Mouse (Mus musculus): ENCODE data around the gene H1foo. TPM values are rescaled to one million over a fixed set of nuclear protein-coding genes. Genes with fewer than 3 reads are reported as not detected.

Gene H1foo
- total RNA-seq, 2 experiments from 2014 or later, result not detected

DNA sequence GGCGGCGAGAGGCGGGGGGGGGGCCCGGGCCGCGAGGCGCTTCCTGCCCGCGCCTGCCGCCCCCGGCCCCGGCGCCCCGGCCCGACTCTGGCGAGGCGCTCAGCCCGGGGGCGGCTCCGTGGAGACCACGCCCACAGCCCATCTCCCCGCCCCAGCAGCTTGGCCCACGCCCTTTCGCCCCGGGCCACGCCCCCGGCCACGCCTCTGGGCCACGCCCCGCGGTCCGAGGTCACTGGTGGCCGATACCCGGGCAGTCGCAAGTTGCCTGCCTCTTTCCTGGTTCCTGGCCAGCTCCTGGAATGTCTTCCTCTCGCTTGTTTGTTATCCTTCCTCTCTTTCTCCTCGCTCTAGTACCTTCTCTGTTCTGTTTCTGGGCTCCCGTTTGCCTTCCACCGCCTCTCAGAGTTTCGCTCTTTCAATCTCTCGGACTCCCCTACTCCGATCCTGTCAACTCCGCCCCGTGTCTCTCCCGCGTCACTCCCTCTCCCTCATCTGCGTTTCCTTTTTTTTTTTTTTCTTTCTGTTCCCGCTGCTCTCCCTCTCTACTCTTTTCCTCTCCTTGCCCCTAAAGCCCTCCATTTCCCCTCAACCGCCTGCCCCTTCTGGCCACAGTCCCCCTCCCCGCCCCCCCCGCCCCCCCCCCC, 50.3 kb downstream of the H1foo start, which contains the start of gene Plxnd1:
TSS of gene Plxnd1 (minus strand) at position 129 of the 644 bp plus-strand sequence.
- intact Hi-C loops (cut with DNase I), result loop anchor here (5.0 kb wide), 3 partner anchors 38 to 148 kb away; no protein-coding TSS in a partner anchor

DNA sequence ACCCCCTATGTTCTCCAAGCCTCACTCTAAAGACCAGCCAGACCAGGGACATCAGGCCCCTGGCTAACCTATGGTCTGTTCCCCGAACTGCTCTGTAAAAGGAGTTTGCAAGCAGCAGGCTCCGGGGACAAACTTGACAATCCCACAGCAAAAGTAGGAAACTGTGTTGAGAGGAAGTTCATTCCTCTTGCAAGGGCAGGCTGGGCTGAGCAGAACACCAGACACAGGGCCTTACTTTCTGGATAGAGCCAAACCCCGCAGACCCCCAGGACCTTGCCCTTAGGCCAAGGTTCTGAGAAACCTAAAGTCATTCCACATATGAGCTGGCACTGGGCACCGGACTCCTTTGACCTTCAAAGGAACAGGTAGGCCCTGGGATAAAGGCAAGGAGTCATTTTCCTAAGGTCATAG, 50.8 kb downstream of the H1foo start:
- intact Hi-C loops (cut with DNase I), result no loop called here

More for the DNA sequence above, 50.3 kb downstream of the H1foo start, which contains the start of gene Plxnd1:
- DNase-seq (ENCODE audit: low spot score), result peak; percentile 93

DNA sequence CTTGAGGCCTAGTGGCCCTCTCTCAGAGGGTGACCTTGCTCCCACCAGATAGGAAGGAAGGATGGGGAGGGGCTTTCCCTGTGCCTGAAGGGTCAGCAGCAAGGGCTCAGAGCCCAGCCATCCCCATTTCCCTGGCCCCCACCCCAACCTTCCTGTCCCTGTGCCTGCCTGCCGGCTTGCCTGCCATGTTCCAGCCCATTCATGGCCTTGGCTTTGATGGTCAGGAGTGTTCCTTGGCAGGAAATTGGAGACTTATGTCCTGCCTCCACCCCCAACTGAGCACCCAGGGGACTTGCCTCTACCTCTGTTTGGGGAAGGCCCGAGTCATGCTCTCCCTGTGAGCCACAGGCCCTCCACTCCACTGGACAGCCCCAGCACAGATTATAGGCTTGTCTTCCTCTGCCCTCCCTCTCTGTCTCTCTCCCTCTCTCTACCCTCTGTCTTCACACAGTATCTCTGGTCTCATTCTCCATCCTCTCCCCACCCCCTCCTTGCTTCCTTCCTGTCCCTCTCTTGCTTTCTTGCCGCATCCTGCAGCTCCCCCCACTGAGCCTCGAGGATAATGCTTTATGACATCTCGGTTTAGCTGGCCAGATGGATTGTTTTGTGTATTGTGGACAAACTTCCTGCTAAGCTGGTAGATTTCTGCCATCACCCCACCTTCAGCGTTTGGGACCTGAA, 51.6 kb downstream of the H1foo start:
- intact Hi-C loops (cut with DNase I), result loop anchor here (1.0 kb wide), 1 partner anchor 85 kb away; no protein-coding TSS in a partner anchor
- peak; percentile 74 for DNase-seq (ENCODE audit: low spot score)

More for the DNA sequence above, 50.8 kb downstream of the H1foo start:
- no peak for DNase-seq (ENCODE audit: low spot score)

DNA sequence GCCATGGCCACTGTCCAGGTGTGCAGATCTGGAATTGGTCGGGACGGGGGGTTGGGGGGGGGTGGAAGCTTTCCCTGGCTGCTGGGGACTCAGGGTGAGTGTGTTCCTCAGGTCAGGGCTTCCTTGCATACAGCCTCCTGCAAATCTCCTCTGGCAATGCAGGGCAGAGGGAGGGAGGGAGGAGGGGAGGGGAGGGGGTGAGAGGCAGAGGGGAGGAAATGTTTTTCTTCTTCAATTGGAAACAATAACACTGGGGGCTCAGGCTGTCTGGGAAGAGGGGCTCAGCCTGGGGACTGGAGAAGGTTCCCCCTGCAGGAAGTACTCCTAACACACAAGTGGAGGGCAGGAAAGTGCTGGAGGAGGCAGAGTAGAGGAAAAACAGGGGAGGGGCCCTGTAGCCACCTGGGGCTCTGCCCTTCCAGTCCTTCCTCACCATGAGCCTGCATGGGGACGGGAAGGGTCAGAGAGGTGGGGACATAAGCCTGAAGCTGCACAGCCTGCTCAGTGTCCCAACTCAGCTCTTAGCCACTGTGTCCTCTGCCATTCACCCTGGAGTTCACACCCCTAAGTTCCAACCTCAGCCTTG, 53.1 kb downstream of the H1foo start:
- DNase-seq (ENCODE audit: low spot score), result no peak
- intact Hi-C loops (cut with DNase I), result no loop called here

DNA sequence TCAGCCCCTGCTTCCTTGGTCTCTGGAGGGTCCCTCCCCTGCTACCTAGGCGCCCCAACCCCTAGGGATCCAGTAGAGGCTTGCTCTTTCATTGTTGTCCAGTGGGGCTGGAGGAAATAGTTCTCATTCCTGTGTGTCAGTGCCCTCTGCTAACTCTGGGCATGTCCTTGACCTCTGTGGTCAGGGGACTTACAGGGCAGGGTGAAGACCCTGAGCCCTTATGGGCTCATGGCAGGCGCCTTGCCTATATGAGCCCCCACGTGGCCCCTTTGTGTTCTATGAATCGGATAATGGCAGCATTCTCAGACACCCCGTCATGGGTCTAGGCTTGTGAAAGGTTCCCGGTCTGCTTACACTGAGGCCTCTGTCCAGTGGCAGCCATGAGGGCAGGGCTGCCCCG, 54.0 kb downstream of the H1foo start:
- intact Hi-C loops (cut with DNase I), result no loop called here
- no peak for DNase-seq (ENCODE audit: low spot score)

DNA sequence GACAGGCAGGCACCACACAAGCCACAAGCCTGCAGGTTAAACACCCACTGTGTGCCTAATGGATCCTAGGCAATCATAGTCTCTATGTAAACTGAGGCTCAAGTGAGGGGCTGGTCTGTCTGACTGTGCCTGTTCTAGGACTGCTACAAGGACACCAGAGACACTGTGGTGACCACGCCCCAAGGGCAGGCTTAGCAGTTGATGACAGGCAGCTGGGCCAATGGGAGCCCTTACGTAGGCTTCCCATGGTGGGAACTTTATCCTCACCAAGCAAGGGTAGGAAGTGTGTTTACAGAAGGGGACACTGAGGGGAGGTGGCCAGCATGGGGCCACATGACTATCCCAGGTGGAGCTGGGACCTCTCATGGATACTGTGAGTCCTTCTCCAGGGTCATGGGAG, 54.5 kb downstream of the H1foo start:
- intact Hi-C loops (cut with DNase I), result no loop called here
- no peak for DNase-seq (ENCODE audit: low spot score)

Other genes starting within 250 kb of the H1foo start
- gene Tmem40, start 182.5 kb upstream of the H1foo start, total RNA-seq (2021), result 1 to 10 TPM in 1 of 2 experiments, not detected in 1; 1.0 TPM
- gene Cand2, start 170.4 kb upstream of the H1foo start, total RNA-seq (2021), result 10 to 100 TPM; 72.5 to 74.4 TPM
- gene Rpl32, start 136.2 kb upstream of the H1foo start, total RNA-seq (2021), result 100 to 1,000 TPM; 575 to 621 TPM
- under 1 TPM; 0.39 to 0.49 TPM for gene Efcab12, start 106.5 kb upstream of the H1foo start, total RNA-seq (2021)
- 1 to 10 TPM in 1 of 2 experiments, under 1 TPM in 1; 0.95 to 1.2 TPM for gene Mbd4, start 91.6 kb upstream of the H1foo start, total RNA-seq (2021)
- gene Ift122, start 91.5 kb upstream of the H1foo start, total RNA-seq (2021), result 10 to 100 TPM; 11.4 to 11.7 TPM
- gene Rho, start 13.2 kb upstream of the H1foo start, total RNA-seq (2021), result under 1 TPM; 0.18 to 0.34 TPM
- gene Plxnd1, start 50.1 kb downstream of the H1foo start, total RNA-seq (2021), result 10 to 100 TPM; 79.7 to 91.8 TPM
- gene Tmcc1, start 248.5 kb downstream of the H1foo start, total RNA-seq (2021), result 10 to 100 TPM; 26.2 to 33.0 TPM

Data from heart, postnatal 25 days (tissue).